7 mouse cellular contexts compared by ENCODE assay signal in the genomic region with DNA sequence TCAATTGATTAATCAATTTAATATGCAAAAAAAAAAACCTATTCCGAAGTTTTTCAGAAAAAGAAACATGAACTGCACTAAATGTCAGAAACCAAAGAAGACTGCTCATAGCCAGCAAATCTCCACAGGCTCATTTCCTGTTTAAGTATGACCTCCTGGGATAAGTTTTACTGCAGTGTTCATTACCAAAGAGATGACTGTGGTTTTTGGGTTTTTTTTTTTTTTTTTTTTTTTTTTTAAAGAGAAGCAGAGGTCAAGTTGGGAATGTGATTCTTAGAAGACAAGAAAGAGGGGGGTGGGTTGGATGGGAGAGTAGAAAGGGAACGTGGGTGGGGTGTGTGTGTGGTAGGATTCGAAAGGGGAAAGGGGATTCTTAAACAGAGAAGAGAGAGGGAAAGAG. TPM values are rescaled to one million over a fixed set of nuclear protein-coding genes. Genes with fewer than 3 reads are reported as not detected.
DNase-seq lines count a peak whose midpoint lies in the region; ATAC-seq lines count a peak whose summit lies in the region.

No protein-coding gene starts in this region.

- H3K9ac ChIP-seq in lung, embryonic 15.5 days, result peak overlapping the region; percentile 73
- H3K9ac ChIP-seq in embryonic facial prominence, embryonic 15.5 days, result peak overlapping the region; percentile 81; the same call in 1 of the 2 replicates
- H3K9ac ChIP-seq in limb, embryonic 13.5 days, result 0 out of 2 replicates have a peak overlapping the region, but pooled peaks have one; percentile 90
- peak overlapping the region; percentile 70 for H3K9ac ChIP-seq in stomach, embryonic 14.5 days (replicated peaks; ENCODE audit: low read depth, low read length)

- H3K9me3 ChIP-seq in lung, embryonic 15.5 days, result no peaks in the 10 kb centered on the region
- H3K9me3 ChIP-seq in embryonic facial prominence, embryonic 15.5 days (replicated peaks), result no peaks in the 10 kb centered on the region
- no peaks in the 10 kb centered on the region for H3K9me3 ChIP-seq in limb, embryonic 13.5 days
- H3K9me3 ChIP-seq in stomach, embryonic 14.5 days (ENCODE audit: control insufficient read depth, low read depth, low read length), result no peaks in the 10 kb centered on the region

- DNase-seq in lung, postnatal 10 days, result no peak
- no peak for DNase-seq in frontal cortex, postnatal 36 days (ENCODE audit: low spot score in 2 of 2)
- no peak for DNase-seq in gastrocnemius, adult 8-10 months (ENCODE audit: low spot score in 2 of 2)

- no peaks in the 10 kb centered on the region for H3K27me3 ChIP-seq in lung, embryonic 15.5 days
- H3K27me3 ChIP-seq in embryonic facial prominence, embryonic 15.5 days, result no peaks in the 10 kb centered on the region
- no peaks in the 10 kb centered on the region for H3K27me3 ChIP-seq in limb, embryonic 13.5 days
- no peaks in the 10 kb centered on the region for H3K27me3 ChIP-seq in stomach, embryonic 14.5 days (ENCODE audit: control insufficient read depth, insufficient read depth, low read length)

- peak overlapping the region; percentile 73 for H3K4me3 ChIP-seq in lung, embryonic 15.5 days
- peak overlapping the region; percentile 93 for H3K4me3 ChIP-seq in embryonic facial prominence, embryonic 15.5 days (replicated peaks)
- peak overlapping the region; percentile 94 for H3K4me3 ChIP-seq in limb, embryonic 13.5 days
- peak overlapping the region; percentile 92 for H3K4me3 ChIP-seq in stomach, embryonic 14.5 days (ENCODE audit: low read depth, low read length)

- peaks cover 40% of the 10 kb centered on the region for H3K4me1 ChIP-seq in lung, embryonic 15.5 days
- H3K4me1 ChIP-seq in embryonic facial prominence, embryonic 15.5 days, result peaks cover 3% of the 10 kb centered on the region; the same call in 1 of the 2 replicates
- H3K4me1 ChIP-seq in limb, embryonic 13.5 days, result peaks cover 15% of the 10 kb centered on the region
- peaks cover 8% of the 10 kb centered on the region for H3K4me1 ChIP-seq in stomach, embryonic 14.5 days (ENCODE audit: control insufficient read depth, insufficient read depth, low read length)

- no peak for ATAC-seq in lung, embryonic 15.5 days (ENCODE audit: borderline replicate concordance, extremely low read depth, low FRiP score, low TSS enrichment)
- no peak for ATAC-seq in embryonic facial prominence, embryonic 15.5 days (ENCODE audit: insufficient number of reproducible peaks, low FRiP score, low TSS enrichment, low read depth)
- no peak for ATAC-seq in limb, embryonic 13.5 days (ENCODE audit: low FRiP score, low read depth)
- no peak for ATAC-seq in stomach, embryonic 14.5 days (ENCODE audit: insufficient number of reproducible peaks, insufficient read depth, low FRiP score, low read depth)

- H3K27ac ChIP-seq in lung, embryonic 15.5 days, result peak overlapping the region; percentile 92
- peak overlapping the region; percentile 91 for H3K27ac ChIP-seq in embryonic facial prominence, embryonic 15.5 days (replicated peaks)
- 0 out of 2 replicates have a peak overlapping the region, but pooled peaks have one; percentile 85 for H3K27ac ChIP-seq in limb, embryonic 13.5 days
- H3K27ac ChIP-seq in stomach, embryonic 14.5 days (ENCODE audit: low read length), result peak overlapping the region; percentile 96; the same call in 1 of the 2 replicates

- 12% methylated on average over 3 of the region's 3 CpGs for WGBS in lung, embryonic 15.5 days
- 11% methylated on average over 3 of the region's 3 CpGs for WGBS in embryonic facial prominence, embryonic 15.5 days
- WGBS in limb, embryonic 13.5 days, result 11% methylated on average over 3 of the region's 3 CpGs
- 11% methylated on average over 3 of the region's 3 CpGs for WGBS in stomach, embryonic 14.5 days

- no peaks in the 10 kb centered on the region for H3K36me3 ChIP-seq in lung, embryonic 15.5 days
- no peaks in the 10 kb centered on the region for H3K36me3 ChIP-seq in embryonic facial prominence, embryonic 15.5 days
- no peaks in the 10 kb centered on the region for H3K36me3 ChIP-seq in limb, embryonic 13.5 days
- H3K36me3 ChIP-seq in stomach, embryonic 14.5 days (ENCODE audit: control insufficient read depth, insufficient read depth, low read length), result no peaks in the 10 kb centered on the region

- peak overlapping the region; percentile 58 for H3K4me2 ChIP-seq in lung, embryonic 15.5 days
- H3K4me2 ChIP-seq in embryonic facial prominence, embryonic 15.5 days (replicated peaks), result peak overlapping the region; percentile 66
- H3K4me2 ChIP-seq in limb, embryonic 13.5 days (replicated peaks), result peak overlapping the region; percentile 89
- H3K4me2 ChIP-seq in stomach, embryonic 14.5 days (replicated peaks; ENCODE audit: low read depth, low read length), result peak overlapping the region; percentile 49

RNA-seq across cellular contexts. Expression of a gene that starts 1.1 kb away (rescaled TPM):
- 155 and 160 TPM in 2 replicates for polyA plus RNA-seq in lung, embryonic 15.5 days (2015; fragmentation: Nextera tagmentation; extraction: Ambion mirVana)
- 131 and 144 TPM in 2 replicates for polyA plus RNA-seq in embryonic facial prominence, embryonic 15.5 days (2015; fragmentation: Nextera tagmentation; extraction: Ambion mirVana)
- polyA plus RNA-seq in limb, embryonic 13.5 days (2015; fragmentation: Nextera tagmentation; extraction: Ambion mirVana), result 105 and 111 TPM in 2 replicates
- polyA plus RNA-seq in stomach, embryonic 14.5 days (2014; fragmentation: Nextera tagmentation; extraction: Ambion mirVana), result 117 and 121 TPM in 2 replicates
- 10 to 100 TPM; 12.8 to 16.0 (median 14.7) TPM for total RNA-seq in gastrocnemius, adult 8-10 months (2022)

RNA-seq across cellular contexts. Expression of a gene that starts 52.8 kb away (rescaled TPM):
- polyA plus RNA-seq in lung, embryonic 15.5 days (2015; fragmentation: Nextera tagmentation; extraction: Ambion mirVana), result 9.4 and 10.1 TPM in 2 replicates
- 21.8 and 23.7 TPM in 2 replicates for polyA plus RNA-seq in embryonic facial prominence, embryonic 15.5 days (2015; fragmentation: Nextera tagmentation; extraction: Ambion mirVana)
- polyA plus RNA-seq in limb, embryonic 13.5 days (2015; fragmentation: Nextera tagmentation; extraction: Ambion mirVana), result 26.5 and 27.7 TPM in 2 replicates
- 17.6 and 22.8 TPM in 2 replicates for polyA plus RNA-seq in stomach, embryonic 14.5 days (2014; fragmentation: Nextera tagmentation; extraction: Ambion mirVana)
- 1 to 10 TPM; 2.2 to 4.7 (median 3.6) TPM for total RNA-seq in gastrocnemius, adult 8-10 months (2022)
